Mouse (Mus musculus): ENCODE measurements around the gene Ccdc85a.

GRCm38 (mm10) chr11:28633571-28634125 lies 49.5 kb upstream of the Ccdc85a start:
- TF ChIP-seq EP300 (optimal IDR thresholded peaks at IDR 0.05) = no peak
- TF ChIP-seq CTCF (IDR thresholded peaks at IDR 0.05; ENCODE audit: low read depth) = no peak
